Mouse (Mus musculus): ENCODE measurements around the gene Sez6. TPM values are rescaled to one million over a fixed set of nuclear protein-coding genes. Genes with fewer than 3 reads are reported as not detected.

Sez6 gene
- polyA plus RNA-seq (2012; rRNA removed), result 7.0 and 8.3 TPM in 2 replicates

DNA sequence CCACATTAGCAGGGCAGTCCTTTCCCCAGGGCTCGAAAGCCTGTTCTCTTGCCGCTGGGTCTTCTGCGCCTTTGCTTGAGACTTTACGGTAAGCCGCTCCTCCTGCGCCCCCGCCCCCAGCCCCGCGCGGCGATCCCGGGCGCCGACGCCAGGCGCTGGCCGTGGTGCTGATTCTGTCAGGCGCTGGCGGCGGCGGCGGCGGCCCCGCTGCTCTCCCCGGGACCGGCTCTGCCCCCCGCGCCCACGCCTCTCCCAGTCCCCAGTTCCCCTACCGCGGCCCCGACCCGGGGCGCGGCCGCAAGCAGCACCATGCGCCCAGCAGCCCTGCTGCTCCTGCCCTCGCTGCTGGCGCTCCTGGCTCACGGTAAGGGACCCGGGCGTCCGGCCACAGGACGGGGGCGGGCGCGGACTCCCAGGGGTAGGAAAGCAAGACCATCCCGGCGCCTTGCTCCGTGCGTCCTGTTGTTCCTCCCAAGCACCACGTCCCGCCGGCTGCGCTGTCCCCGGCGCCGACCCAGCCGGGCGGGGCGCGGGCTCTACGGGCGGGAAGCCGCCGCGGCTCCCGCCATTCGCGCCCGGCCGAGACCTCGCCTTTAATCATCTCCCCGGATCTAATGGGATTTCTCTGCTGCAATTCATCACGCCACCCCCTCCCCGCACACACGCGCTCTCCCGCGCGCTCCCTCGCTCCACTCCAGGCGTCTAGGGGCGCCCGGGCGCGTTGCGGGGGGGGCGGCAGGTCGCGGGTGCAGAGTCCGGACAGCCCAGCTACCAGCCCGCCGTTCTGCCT, at the start of gene Sez6:
TSS of gene Sez6 (plus strand) at position 50 of the 790 bp plus-strand sequence.
- Histone ChIP-seq H3K27ac (ENCODE audit: control insufficient read depth, insufficient read depth, low read depth, low read length) (no peak within 1 kb of the TSS), H3K4me1 (ENCODE audit: control insufficient read depth, insufficient read depth, low read length) (peaks cover 17% of the 10 kb centered on the region), H3K36me3 (ENCODE audit: control insufficient read depth, insufficient read depth, low read length) (no peaks in the 10 kb centered on the region), H3K4me3 (ENCODE audit: control insufficient read depth, low read depth, low read length) (peak within 1 kb of the TSS; percentile 58), H3K27me3 (ENCODE audit: control insufficient read depth, insufficient read depth, low read length) (peaks cover 5% of the 10 kb centered on the region)
- TF ChIP-seq POLR2A (IDR thresholded peaks at IDR 0.05; ENCODE audit: control insufficient read depth, low read depth, low read length), result no peak
- no peak for TF ChIP-seq CTCF (IDR thresholded peaks at IDR 0.05; ENCODE audit: control insufficient read depth, insufficient read depth, insufficient replicate concordance, low read depth, low read length)

DNA sequence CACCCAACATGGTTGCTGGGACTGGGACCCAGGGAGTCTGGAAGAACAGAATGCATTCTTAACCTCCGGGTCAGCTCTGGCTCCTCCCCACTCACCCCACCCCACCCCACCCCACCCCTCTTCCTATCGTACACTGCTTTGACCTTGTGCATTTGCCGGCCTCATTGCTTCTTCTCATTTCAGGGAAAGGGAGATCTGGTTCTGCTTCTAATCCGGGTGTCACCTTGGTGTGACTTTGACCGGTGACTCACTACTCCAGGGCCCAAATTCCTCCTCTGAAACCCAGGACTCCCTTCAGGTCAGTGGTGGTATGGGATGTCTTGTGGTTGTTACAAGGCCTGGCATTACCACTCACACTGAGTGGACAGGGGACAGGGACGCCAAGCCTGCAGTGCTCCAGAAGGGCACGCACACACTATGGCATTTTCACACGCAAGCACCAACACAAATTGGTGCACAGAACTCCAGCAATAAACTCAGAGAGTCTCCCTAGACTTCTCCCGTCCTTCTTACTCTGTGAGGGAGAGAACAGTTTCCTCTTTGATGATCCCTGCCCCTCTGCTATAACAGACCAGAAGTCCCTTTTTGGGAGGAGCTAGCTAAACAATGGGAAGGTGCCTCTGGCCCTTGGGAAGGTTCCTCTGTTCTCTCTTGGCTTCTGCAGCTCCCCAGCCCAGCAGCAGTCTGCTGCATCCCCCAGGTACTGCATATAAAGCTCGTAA, 45.9 kb upstream of the Sez6 start:
- H3K36me3 ChIP-seq (ENCODE audit: control insufficient read depth, insufficient read depth, low read length), result no peaks in the 10 kb centered on the region
- H3K4me3 ChIP-seq (ENCODE audit: control insufficient read depth, low read depth, low read length), result no peak overlapping the region
- no peak for TF ChIP-seq CTCF (IDR thresholded peaks at IDR 0.05; ENCODE audit: control insufficient read depth, insufficient read depth, insufficient replicate concordance, low read depth, low read length)
- TF ChIP-seq POLR2A (IDR thresholded peaks at IDR 0.05; ENCODE audit: control insufficient read depth, low read depth, low read length), result no peak
- H3K4me1 ChIP-seq (ENCODE audit: control insufficient read depth, insufficient read depth, low read length), result no peaks in the 10 kb centered on the region; the same call in 1 of the 2 replicates
- H3K27ac ChIP-seq (ENCODE audit: control insufficient read depth, insufficient read depth, low read depth, low read length), result no peak overlapping the region
- H3K27me3 ChIP-seq (ENCODE audit: control insufficient read depth, insufficient read depth, low read length), result no peaks in the 10 kb centered on the region

DNA sequence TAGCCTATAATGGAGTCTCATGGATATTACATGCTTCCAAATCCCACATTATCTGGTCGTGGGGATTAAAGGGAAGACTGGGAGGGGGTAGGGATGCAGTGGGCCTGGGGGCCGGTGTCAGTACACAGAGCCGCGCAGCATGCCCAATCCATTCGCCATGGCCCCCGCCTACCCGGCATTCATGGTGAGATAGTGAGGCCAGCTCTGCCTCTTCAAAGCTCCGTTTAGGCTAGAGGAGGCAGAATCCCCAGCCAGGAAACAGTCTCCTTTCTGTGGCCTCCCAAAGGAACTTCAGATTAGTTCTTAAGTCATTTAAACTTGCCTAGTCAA, 45.4 kb upstream of the Sez6 start:
- Histone ChIP-seq H3K27ac (ENCODE audit: control insufficient read depth, insufficient read depth, low read depth, low read length) (no peak overlapping the region), H3K4me3 (ENCODE audit: control insufficient read depth, low read depth, low read length) (no peak overlapping the region), H3K27me3 (ENCODE audit: control insufficient read depth, insufficient read depth, low read length) (no peaks in the 10 kb centered on the region), H3K36me3 (ENCODE audit: control insufficient read depth, insufficient read depth, low read length) (no peaks in the 10 kb centered on the region), H3K4me1 (ENCODE audit: control insufficient read depth, insufficient read depth, low read length) (no peaks in the 10 kb centered on the region; the same call in 1 of the 2 replicates)
- TF ChIP-seq POLR2A (IDR thresholded peaks at IDR 0.05; ENCODE audit: control insufficient read depth, low read depth, low read length), result no peak
- TF ChIP-seq CTCF (IDR thresholded peaks at IDR 0.05; ENCODE audit: control insufficient read depth, insufficient read depth, insufficient replicate concordance, low read depth, low read length), result no peak

DNA sequence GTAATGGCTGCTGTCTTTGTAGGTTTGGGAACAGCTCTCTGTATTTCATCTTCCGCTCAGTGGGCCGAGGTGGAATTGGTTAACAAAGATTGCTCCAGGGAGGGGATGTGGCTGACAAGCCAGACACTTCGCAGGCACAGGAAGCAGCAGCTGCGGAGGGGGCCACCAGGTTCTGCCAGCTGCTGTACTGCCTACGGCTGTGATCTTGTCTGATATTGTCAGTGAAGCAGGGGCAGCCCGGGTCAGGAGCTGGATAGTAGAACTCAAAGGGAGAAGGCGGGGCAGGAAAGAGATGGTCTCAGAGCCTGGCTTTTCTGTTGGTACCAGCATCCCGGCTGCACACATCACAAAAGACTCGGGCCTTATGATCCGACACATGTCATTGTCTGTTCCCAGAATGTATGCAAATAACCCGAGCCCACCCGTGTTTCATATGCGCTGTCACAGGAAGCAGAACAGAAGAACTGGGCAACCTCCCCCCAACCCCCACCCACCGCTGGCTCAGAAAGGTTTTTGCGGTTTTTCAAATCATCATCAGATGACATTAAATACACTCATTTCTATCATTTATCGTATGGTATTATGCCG, 43.1 kb upstream of the Sez6 start:
- Histone ChIP-seq H3K36me3 (ENCODE audit: control insufficient read depth, insufficient read depth, low read length) (no peaks in the 10 kb centered on the region), H3K27me3 (ENCODE audit: control insufficient read depth, insufficient read depth, low read length) (no peaks in the 10 kb centered on the region), H3K4me3 (ENCODE audit: control insufficient read depth, low read depth, low read length) (no peak overlapping the region), H3K4me1 (ENCODE audit: control insufficient read depth, insufficient read depth, low read length) (no peaks in the 10 kb centered on the region; the same call in 1 of the 2 replicates), H3K27ac (ENCODE audit: control insufficient read depth, insufficient read depth, low read depth, low read length) (no peak overlapping the region)
- TF ChIP-seq POLR2A (IDR thresholded peaks at IDR 0.05; ENCODE audit: control insufficient read depth, low read depth, low read length) (no peak), CTCF (IDR thresholded peaks at IDR 0.05; ENCODE audit: control insufficient read depth, insufficient read depth, insufficient replicate concordance, low read depth, low read length) (no peak)

DNA sequence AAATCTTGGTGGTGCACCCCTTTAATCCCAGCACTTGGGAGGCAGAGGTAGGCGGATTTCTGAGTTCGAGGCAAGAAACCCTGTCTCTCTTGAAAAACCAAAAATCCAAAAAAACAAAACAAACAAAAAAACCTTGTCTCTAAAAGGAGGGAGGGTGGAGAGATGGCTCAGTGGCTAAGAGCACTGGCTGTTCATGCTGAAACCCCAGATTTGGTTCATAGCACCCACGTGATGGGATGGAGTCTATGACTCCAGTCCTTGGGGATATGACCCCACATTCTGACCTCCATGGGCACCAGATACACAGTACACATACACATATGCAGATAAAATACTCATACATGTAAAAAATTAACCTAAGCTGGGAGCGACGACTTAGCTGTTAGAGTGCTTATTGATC, 41.8 kb upstream of the Sez6 start:
- Histone ChIP-seq H3K27ac (ENCODE audit: control insufficient read depth, insufficient read depth, low read depth, low read length) (no peak overlapping the region), H3K36me3 (ENCODE audit: control insufficient read depth, insufficient read depth, low read length) (no peaks in the 10 kb centered on the region), H3K4me3 (ENCODE audit: control insufficient read depth, low read depth, low read length) (no peak overlapping the region), H3K4me1 (ENCODE audit: control insufficient read depth, insufficient read depth, low read length) (no peaks in the 10 kb centered on the region; the same call in 1 of the 2 replicates), H3K27me3 (ENCODE audit: control insufficient read depth, insufficient read depth, low read length) (no peaks in the 10 kb centered on the region)
- no peak for TF ChIP-seq CTCF (IDR thresholded peaks at IDR 0.05; ENCODE audit: control insufficient read depth, insufficient read depth, insufficient replicate concordance, low read depth, low read length)
- no peak for TF ChIP-seq POLR2A (IDR thresholded peaks at IDR 0.05; ENCODE audit: control insufficient read depth, low read depth, low read length)

DNA sequence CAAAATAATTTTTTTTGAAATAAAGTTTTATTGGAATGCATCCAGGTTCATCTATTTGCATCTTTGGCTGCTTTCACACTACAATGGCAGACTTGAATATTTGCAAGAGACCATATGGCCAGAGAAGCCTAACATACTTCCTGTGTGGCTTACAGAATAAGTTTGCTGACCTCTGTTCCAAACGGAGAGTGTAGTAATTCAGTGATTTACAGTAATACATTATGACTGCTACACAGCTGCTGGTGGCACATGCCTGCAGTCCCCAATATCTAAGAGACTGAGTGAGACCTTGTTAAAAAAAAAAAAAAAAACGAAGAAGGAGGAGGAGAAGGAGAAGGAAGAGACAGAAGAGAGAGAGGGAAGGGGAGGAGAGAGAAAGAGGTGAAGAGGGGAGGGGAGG, 41.1 kb upstream of the Sez6 start:
- Histone ChIP-seq H3K4me1 (ENCODE audit: control insufficient read depth, insufficient read depth, low read length) (no peaks in the 10 kb centered on the region; the same call in 1 of the 2 replicates), H3K36me3 (ENCODE audit: control insufficient read depth, insufficient read depth, low read length) (no peaks in the 10 kb centered on the region), H3K27ac (ENCODE audit: control insufficient read depth, insufficient read depth, low read depth, low read length) (no peak overlapping the region), H3K27me3 (ENCODE audit: control insufficient read depth, insufficient read depth, low read length) (no peaks in the 10 kb centered on the region), H3K4me3 (ENCODE audit: control insufficient read depth, low read depth, low read length) (no peak overlapping the region)
- TF ChIP-seq POLR2A (IDR thresholded peaks at IDR 0.05; ENCODE audit: control insufficient read depth, low read depth, low read length) (no peak), CTCF (IDR thresholded peaks at IDR 0.05; ENCODE audit: control insufficient read depth, insufficient read depth, insufficient replicate concordance, low read depth, low read length) (no peak)

DNA sequence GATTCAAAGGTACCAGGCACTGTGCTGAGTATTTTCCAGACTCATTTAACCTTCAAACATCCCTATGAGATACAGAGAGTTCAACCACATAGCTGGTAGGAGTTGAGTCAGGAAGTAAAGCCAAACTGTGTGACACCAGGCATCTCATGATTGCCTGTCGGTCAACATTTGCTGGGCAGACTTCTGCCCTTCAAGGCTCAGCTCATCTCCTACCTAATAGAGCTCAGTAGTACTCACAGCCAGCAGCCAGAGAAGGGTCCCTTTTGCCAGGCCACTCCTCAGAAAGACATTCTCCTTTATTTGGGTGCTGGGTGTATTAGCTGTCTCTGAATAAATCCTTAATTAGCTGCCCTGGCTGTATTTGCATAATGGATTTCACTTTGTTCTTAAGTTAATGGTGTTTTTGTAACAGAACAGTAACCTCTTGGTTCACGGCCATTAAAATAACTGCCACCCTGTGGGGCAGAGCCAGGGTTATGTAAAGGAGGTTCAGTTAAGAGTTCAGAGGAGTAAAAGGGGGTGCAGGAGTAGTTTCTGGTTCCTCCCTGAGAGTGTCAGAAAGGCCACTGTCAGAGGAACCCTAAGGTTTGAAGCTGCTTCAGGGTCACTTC, 39.8 kb upstream of the Sez6 start:
- H3K4me3 ChIP-seq (ENCODE audit: control insufficient read depth, low read depth, low read length), result no peak overlapping the region
- H3K4me1 ChIP-seq (ENCODE audit: control insufficient read depth, insufficient read depth, low read length), result no peaks in the 10 kb centered on the region; the same call in 1 of the 2 replicates
- TF ChIP-seq CTCF (IDR thresholded peaks at IDR 0.05; ENCODE audit: control insufficient read depth, insufficient read depth, insufficient replicate concordance, low read depth, low read length) (no peak), POLR2A (IDR thresholded peaks at IDR 0.05; ENCODE audit: control insufficient read depth, low read depth, low read length) (no peak)
- H3K27ac ChIP-seq (ENCODE audit: control insufficient read depth, insufficient read depth, low read depth, low read length), result no peak overlapping the region
- H3K36me3 ChIP-seq (ENCODE audit: control insufficient read depth, insufficient read depth, low read length), result no peaks in the 10 kb centered on the region
- no peaks in the 10 kb centered on the region for H3K27me3 ChIP-seq (ENCODE audit: control insufficient read depth, insufficient read depth, low read length)

Measured in testis, adult 2 months (tissue).